Mouse (Mus musculus): ENCODE data around the gene Lrcol1.
A peak's percentile ranks its signal among the peaks of the same experiment; 100 is the strongest.

The Lrcol1 gene

GRCm38 (mm10) chr5:110386371-110387330 is 42.1 kb downstream of the Lrcol1 start:
- DNase-seq (ENCODE audit: low read depth, low spot score) = peak; percentile 73

- DNase-seq (ENCODE audit: low read depth, low spot score) = no peak
Measured at GRCm38 (mm10) chr5:110387332-110387731, 42.8 kb downstream of the Lrcol1 start.

GRCm38 (mm10) chr5:110390631-110391030 is 46.1 kb downstream of the Lrcol1 start:
- DNase-seq (ENCODE audit: low read depth, low spot score) = no peak

GRCm38 (mm10) chr5:110392727-110393126 is 48.2 kb downstream of the Lrcol1 start:
- DNase-seq (ENCODE audit: low read depth, low spot score) = no peak

- no peak for DNase-seq (ENCODE audit: low read depth, low spot score)
Measured at GRCm38 (mm10) chr5:110395006-110395661, 50.6 kb downstream of the Lrcol1 start.

- DNase-seq (ENCODE audit: low read depth, low spot score) = no peak
Measured at GRCm38 (mm10) chr5:110401101-110401500, 56.6 kb downstream of the Lrcol1 start.

GRCm38 (mm10) chr5:110402557-110402956 is 58.0 kb downstream of the Lrcol1 start:
- no peak for DNase-seq (ENCODE audit: low read depth, low spot score)

GRCm38 (mm10) chr5:110403931-110404330 is 59.4 kb downstream of the Lrcol1 start:
- no peak for DNase-seq (ENCODE audit: low read depth, low spot score)

All from R1 (cell line).